Mouse (Mus musculus): ENCODE measurements at regions not wholly inside any gene's neighbourhood (a gene's known extent, or its start where the extent isn't known, plus 50 kb on each side); places are given as distances from the start of the nearest gene placed in this dataset.

DNA sequence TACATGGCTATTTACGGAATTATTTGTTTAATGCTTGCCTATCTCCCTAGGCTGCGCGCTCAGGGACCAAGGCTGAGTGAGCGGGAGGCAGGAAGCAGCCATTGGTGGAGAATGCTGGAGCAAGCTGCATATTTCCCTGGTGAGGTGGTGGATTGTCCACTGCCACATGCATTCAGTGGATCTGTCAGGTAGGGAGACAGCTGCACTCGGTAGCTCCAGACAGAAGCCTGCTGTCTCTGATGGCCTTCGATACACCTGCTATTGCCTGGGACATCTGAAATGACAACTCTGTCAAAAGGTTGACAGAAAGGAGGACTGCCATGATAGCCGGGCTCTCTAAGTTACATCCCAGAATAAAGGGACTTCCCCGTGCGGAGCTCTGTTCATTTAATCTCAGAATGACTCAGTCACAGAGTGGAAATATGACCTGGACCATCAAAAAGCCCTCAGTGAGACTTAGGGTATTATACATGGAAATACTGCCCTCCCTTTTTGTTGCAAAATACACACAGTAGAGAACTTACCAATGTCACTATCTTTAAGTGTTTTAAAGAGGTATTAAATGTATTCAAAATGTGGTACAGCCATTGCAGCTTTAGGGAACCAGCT, 201.5 kb downstream of the Hhipl2 start:
- TF ChIP-seq CTCF (IDR thresholded peaks at IDR 0.05; ENCODE audit: low read depth, low read length) (no peak), GATA1 (IDR thresholded peaks at IDR 0.05; ENCODE audit: borderline replicate concordance, low read length) (no peak), POLR2AphosphoS5 (IDR thresholded peaks at IDR 0.05; ENCODE audit: insufficient replicate concordance, low read depth, low read length) (no peak), TAL1 (conservative IDR thresholded peaks at IDR 0.05; ENCODE audit: low read depth, low read length) (no peak)
